Mouse (Mus musculus): ENCODE data around the gene Asb6. TPM values are rescaled to one million over a fixed set of nuclear protein-coding genes. Genes with fewer than 3 reads are reported as not detected.

Asb6 gene
- polyA plus RNA-seq, 1 experiment from 2014 or later = 13.0 TPM

GRCm38 (mm10) chr2:30870863-30871262 lies 40.7 kb upstream of the Asb6 start:
- no peaks in the 10 kb centered on the region for H3K4me1 ChIP-seq (replicated peaks; ENCODE audit: control insufficient read depth, insufficient read depth, low read length)
- no peaks in the 10 kb centered on the region for H3K9me3 ChIP-seq (ENCODE audit: control insufficient read depth)
- WGBS = 69% methylated on average over 8 of the region's 8 CpGs
- no peak overlapping the region for H3K4me3 ChIP-seq (ENCODE audit: low read depth, low read length)
- H3K27ac ChIP-seq (ENCODE audit: low read depth, low read length) = no peak overlapping the region
- no peaks in the 10 kb centered on the region for H3K36me3 ChIP-seq (ENCODE audit: control insufficient read depth, insufficient read depth)
- H3K27me3 ChIP-seq (replicated peaks; ENCODE audit: control insufficient read depth, insufficient read depth, low read length) = no peaks in the 10 kb centered on the region
- H3K4me2 ChIP-seq (replicated peaks; ENCODE audit: low read depth) = no peak overlapping the region
- no peak for ATAC-seq
- TF ChIP-seq CTCF (IDR thresholded peaks at IDR 0.05; ENCODE audit: low read depth) = no peak
- no peak overlapping the region for H3K9ac ChIP-seq (ENCODE audit: low read depth, low read length)

DNA sequence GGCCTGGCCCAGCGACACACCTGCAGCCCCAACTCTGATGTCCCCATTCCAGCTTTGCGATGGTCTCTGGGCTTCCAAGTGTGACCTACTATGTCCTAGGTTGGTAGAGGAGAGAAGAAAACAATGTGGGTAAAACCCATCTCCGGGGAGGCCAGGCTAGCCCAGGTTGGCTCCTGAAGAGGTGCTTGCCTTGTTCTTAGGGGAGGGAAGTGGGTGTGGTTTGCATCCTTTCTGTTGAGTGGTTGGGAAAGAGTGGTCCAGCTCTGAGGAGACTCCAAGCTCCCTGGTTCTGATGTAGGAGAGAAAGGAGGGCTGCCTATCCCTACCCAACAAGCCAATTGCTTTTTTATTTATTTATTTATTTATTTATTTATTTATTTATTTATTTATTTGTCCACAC lies 35.3 kb upstream of the Asb6 start:
- 52% methylated on average over 3 of the region's 3 CpGs for WGBS
- Histone ChIP-seq H3K27me3 (replicated peaks; ENCODE audit: control insufficient read depth, insufficient read depth, low read length) (peaks cover 16% of the 10 kb centered on the region; the same call in 1 of the 2 replicates), H3K4me3 (ENCODE audit: low read depth, low read length) (no peak overlapping the region), H3K4me1 (replicated peaks; ENCODE audit: control insufficient read depth, insufficient read depth, low read length) (0 out of 2 replicates have a peak, but pooled peaks cover 2% of the 10 kb centered on the region), H3K36me3 (ENCODE audit: control insufficient read depth, insufficient read depth) (no peaks in the 10 kb centered on the region), H3K4me2 (replicated peaks; ENCODE audit: low read depth) (peak overlapping the region; percentile 58; the same call in 1 of the 2 replicates), H3K9me3 (ENCODE audit: control insufficient read depth) (no peaks in the 10 kb centered on the region), H3K9ac (ENCODE audit: low read depth, low read length) (0 out of 2 replicates have a peak overlapping the region, but pooled peaks have one; percentile 37), H3K27ac (ENCODE audit: low read depth, low read length) (no peak overlapping the region)
- no peak for TF ChIP-seq CTCF (IDR thresholded peaks at IDR 0.05; ENCODE audit: low read depth)
- no peak for ATAC-seq

DNA sequence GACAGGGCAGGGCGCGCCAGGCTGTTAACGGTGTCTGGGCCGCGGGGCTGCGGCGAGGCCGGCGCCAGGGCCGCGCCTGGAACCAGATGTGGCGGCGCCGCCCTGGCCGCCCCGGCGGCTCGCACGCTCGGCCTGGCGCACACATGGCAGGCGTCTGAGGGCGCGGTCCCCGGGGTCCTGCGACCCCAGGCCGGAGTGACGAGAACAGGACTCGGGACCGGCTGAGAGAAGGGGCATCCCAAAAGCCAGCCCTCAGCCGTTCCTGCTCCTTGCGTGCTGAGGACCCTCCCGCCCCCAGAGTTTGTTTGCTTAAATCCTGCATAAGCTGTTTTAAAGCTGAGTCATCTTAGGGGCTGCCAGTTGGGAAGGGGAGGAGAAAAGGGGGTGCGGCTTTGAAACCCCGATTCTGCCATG lies 34.8 kb upstream of the Asb6 start:
- Histone ChIP-seq H3K4me1 (replicated peaks; ENCODE audit: control insufficient read depth, insufficient read depth, low read length) (0 out of 2 replicates have a peak, but pooled peaks cover 2% of the 10 kb centered on the region), H3K27ac (ENCODE audit: low read depth, low read length) (no peak overlapping the region), H3K4me3 (ENCODE audit: low read depth, low read length) (peak overlapping the region; percentile 26), H3K4me2 (replicated peaks; ENCODE audit: low read depth) (peak overlapping the region; percentile 58), H3K9me3 (ENCODE audit: control insufficient read depth) (no peaks in the 10 kb centered on the region), H3K27me3 (replicated peaks; ENCODE audit: control insufficient read depth, insufficient read depth, low read length) (peaks cover 16% of the 10 kb centered on the region; the same call in 1 of the 2 replicates), H3K9ac (ENCODE audit: low read depth, low read length) (peak overlapping the region; percentile 37), H3K36me3 (ENCODE audit: control insufficient read depth, insufficient read depth) (no peaks in the 10 kb centered on the region)
- no peak for TF ChIP-seq CTCF (IDR thresholded peaks at IDR 0.05; ENCODE audit: low read depth)
- WGBS = under 1% methylated on average over 35 of the region's 35 CpGs
- peak; percentile 16; the same call in 1 of the 2 replicates for ATAC-seq

- Histone ChIP-seq H3K4me3 (ENCODE audit: low read depth, low read length) (no peak overlapping the region), H3K9me3 (ENCODE audit: control insufficient read depth) (no peaks in the 10 kb centered on the region), H3K36me3 (ENCODE audit: control insufficient read depth, insufficient read depth) (no peaks in the 10 kb centered on the region), H3K27ac (ENCODE audit: low read depth, low read length) (no peak overlapping the region), H3K4me1 (replicated peaks; ENCODE audit: control insufficient read depth, insufficient read depth, low read length) (0 out of 2 replicates have a peak, but pooled peaks cover 2% of the 10 kb centered on the region), H3K4me2 (replicated peaks; ENCODE audit: low read depth) (no peak overlapping the region), H3K9ac (ENCODE audit: low read depth, low read length) (no peak overlapping the region), H3K27me3 (replicated peaks; ENCODE audit: control insufficient read depth, insufficient read depth, low read length) (peaks cover 16% of the 10 kb centered on the region; the same call in 1 of the 2 replicates)
- WGBS = 72% methylated on average over 9 of the region's 9 CpGs
- no peak for TF ChIP-seq CTCF (IDR thresholded peaks at IDR 0.05; ENCODE audit: low read depth)
- ATAC-seq = no peak
Observed at GRCm38 (mm10) chr2:30863574-30863973, 33.4 kb upstream of the Asb6 start.

DNA sequence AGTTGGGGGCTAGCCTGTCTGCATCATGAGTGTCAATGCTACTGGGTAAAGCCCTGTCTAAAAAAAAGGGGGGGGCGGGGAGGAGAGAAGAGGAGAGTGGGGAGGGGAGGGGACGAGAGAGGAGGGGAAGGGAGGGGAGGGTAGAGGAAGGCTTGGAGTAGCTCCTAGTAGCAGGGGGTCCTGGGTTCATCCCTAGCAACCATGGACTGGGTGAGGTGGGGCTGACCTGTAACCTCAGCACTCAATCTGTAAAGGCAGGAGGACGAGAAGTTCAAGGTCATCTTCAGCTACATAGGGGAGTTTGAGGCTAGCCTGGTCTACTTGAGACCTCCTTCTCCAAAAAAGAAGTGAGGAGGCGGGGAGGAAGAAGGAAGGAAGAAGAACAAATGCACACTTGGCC lies 31.9 kb upstream of the Asb6 start:
- Histone ChIP-seq H3K4me3 (ENCODE audit: low read depth, low read length) (no peak overlapping the region), H3K4me1 (replicated peaks; ENCODE audit: control insufficient read depth, insufficient read depth, low read length) (0 out of 2 replicates have a peak, but pooled peaks cover 2% of the 10 kb centered on the region), H3K4me2 (replicated peaks; ENCODE audit: low read depth) (no peak overlapping the region), H3K36me3 (ENCODE audit: control insufficient read depth, insufficient read depth) (no peaks in the 10 kb centered on the region), H3K9ac (ENCODE audit: low read depth, low read length) (no peak overlapping the region), H3K27me3 (replicated peaks; ENCODE audit: control insufficient read depth, insufficient read depth, low read length) (peaks cover 16% of the 10 kb centered on the region; the same call in 1 of the 2 replicates), H3K27ac (ENCODE audit: low read depth, low read length) (no peak overlapping the region), H3K9me3 (ENCODE audit: control insufficient read depth) (no peaks in the 10 kb centered on the region)
- no peak for TF ChIP-seq CTCF (IDR thresholded peaks at IDR 0.05; ENCODE audit: low read depth)
- 60% methylated on average over 4 of the region's 4 CpGs for WGBS
- no peak for ATAC-seq

- no peaks in the 10 kb centered on the region for H3K4me1 ChIP-seq (replicated peaks; ENCODE audit: control insufficient read depth, insufficient read depth, low read length)
- H3K36me3 ChIP-seq (ENCODE audit: control insufficient read depth, insufficient read depth) = no peaks in the 10 kb centered on the region
- ATAC-seq = no peak
- no peak overlapping the region for H3K4me2 ChIP-seq (replicated peaks; ENCODE audit: low read depth)
- no peak overlapping the region for H3K9ac ChIP-seq (ENCODE audit: low read depth, low read length)
- H3K27me3 ChIP-seq (replicated peaks; ENCODE audit: control insufficient read depth, insufficient read depth, low read length) = peaks cover 16% of the 10 kb centered on the region; the same call in 1 of the 2 replicates
- no peak overlapping the region for H3K27ac ChIP-seq (ENCODE audit: low read depth, low read length)
- no peak overlapping the region for H3K4me3 ChIP-seq (ENCODE audit: low read depth, low read length)
- no peak for TF ChIP-seq CTCF (IDR thresholded peaks at IDR 0.05; ENCODE audit: low read depth)
- H3K9me3 ChIP-seq (ENCODE audit: control insufficient read depth) = no peaks in the 10 kb centered on the region
- 69% methylated on average over 5 of the region's 5 CpGs for WGBS
Observed at GRCm38 (mm10) chr2:30859782-30860181, 29.6 kb upstream of the Asb6 start.

All from intestine, postnatal 0 days (tissue).